Mouse (Mus musculus) left cerebral cortex, adult 2 months (tissue): ENCODE measurements around the gene Slco1a6. TPM values are rescaled to one million over a fixed set of nuclear protein-coding genes. Genes with fewer than 3 reads are reported as not detected.
"Not testable (repeated sequence)": the region's sequence is repeated elsewhere in the genome, so short reads cannot be mapped to it uniquely, and the experiment has no call there.

Source experiments
- DNase-seq, 2 experiments: peaks; one replicate each; pipeline ENCODE4 v3.0.0; 2021 to 2022; ENCODE audit warnings: low spot score in 2 of 2, mixed read lengths in 1 of 2; ENCODE audit errors: extremely low spot score in 1 of 2
- H3K27ac ChIP-seq: fragments of 200-600 bp; 2 replicates; pipeline ENCODE4 v1.8.1; 2022
- H3K4me3 ChIP-seq: fragments of 200-600 bp; 2 replicates; pipeline ENCODE4 v1.8.1; 2022
- CTCF ChIP-seq: fragments of 200-600 bp; IDR thresholded peaks from 2 replicates; pipeline ENCODE4 v1.8.1; 2022; ENCODE audit warnings: antibody characterized with exemption, mild to moderate bottlenecking, moderate library complexity
- intact Hi-C: fragments of 180-260 bp; cut with DNase I; formaldehyde crosslinking; loops from one replicate; pipeline ENCODE4 v1.15.1; 2025
- long read RNA-seq, 2 experiments: library from polyadenylated mRNA; stranded (forward); transcript quantifications; one replicate each; pipeline ENCODE4 v2.0.0; 2021; ENCODE audit warnings: borderline mapping rate in 2 of 2
- total RNA-seq, 2 experiments: library from RNA; stranded (reverse); gene quantifications; 2 replicates each; pipeline ENCODE4 v1.2.3; 2021

The Slco1a6 gene
- under 1 TPM in 1 of 2 experiments, not detected in 1; 0.89 TPM for total RNA-seq
- long read RNA-seq, experiment 1: 0 reads
- long read RNA-seq, experiment 2: 0 reads

DNA sequence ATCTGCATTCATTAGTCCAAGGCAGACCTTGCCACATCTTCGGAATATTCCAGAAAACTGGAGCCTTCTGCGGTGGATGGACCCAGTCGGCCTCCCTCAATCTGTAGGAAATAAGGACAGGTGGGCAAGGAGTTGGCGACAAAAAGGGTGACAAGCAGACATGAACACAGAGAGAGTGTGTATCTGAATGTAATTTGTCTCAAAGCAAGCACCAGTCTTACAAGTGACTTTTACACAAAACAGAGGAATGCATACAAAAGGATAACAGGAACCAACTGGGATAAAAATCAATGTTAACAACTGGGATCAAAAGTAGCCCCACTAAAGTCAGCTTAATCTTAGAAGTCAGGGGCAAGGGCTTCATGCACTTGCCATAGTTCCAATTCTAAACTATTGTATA lies at the start of gene Slco1a6:
TSS of gene Slco1a6 (minus strand) at position 101 of the 400 bp plus-strand sequence.
- no peak for DNase-seq
- intact Hi-C loops: no loop called here
- Histone ChIP-seq H3K4me3 (no peak within 1 kb of the TSS), H3K27ac (no peak within 1 kb of the TSS)
- TF ChIP-seq CTCF: no peak

DNA sequence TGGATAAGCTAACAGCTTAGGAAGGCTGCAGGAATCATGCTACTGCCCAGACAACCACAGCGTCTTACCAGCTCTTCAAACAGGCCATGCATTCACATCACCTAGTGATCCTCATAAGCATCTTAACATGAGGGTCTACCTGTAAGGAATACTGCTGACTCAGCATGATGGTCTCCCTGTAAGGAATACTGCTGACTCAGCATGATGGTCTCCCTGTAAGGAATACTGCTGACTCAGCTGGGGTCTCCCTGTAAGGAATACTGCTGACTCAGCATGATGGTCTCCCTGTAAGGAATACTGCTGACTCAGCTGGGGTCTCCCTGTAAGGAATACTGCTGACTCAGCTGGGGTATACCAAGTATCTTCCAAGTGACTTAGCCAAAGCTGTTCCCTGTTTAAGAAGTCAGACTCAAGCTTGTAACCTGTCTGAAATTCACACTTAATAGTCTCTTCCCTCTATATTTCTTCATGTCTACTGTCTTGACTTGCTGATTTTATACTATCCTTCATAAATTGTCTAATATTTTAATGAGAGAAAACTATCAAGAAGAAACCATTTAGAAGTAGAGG lies 42.5 kb upstream of the Slco1a6 start:
- H3K4me3 ChIP-seq, H3K27ac ChIP-seq, intact Hi-C loops, DNase-seq: not testable (repeated sequence)

DNA sequence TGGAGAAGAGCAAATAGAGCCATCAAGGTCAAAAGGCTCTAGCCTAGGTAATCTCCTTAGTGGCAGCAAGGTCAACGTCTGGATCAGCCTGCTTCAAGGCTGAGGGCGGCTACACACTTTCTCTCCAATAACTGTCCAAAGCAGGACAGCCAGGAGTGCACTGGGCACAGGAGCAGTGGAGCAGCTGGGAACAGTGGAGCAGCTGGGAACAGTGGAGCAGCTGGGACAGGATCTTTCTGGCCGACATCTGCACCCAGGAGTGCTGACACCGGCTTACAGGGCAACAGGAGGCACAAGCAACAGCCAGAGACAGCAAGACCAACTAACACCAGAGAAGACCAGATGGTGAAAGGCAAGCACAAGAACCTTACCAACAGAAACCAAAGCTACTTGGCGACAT lies 36.7 kb upstream of the Slco1a6 start:
- no peak for TF ChIP-seq CTCF
- Histone ChIP-seq H3K4me3 (no peak overlapping the region), H3K27ac (no peak overlapping the region)
- intact Hi-C loops: no loop called here
- DNase-seq: no peak

DNA sequence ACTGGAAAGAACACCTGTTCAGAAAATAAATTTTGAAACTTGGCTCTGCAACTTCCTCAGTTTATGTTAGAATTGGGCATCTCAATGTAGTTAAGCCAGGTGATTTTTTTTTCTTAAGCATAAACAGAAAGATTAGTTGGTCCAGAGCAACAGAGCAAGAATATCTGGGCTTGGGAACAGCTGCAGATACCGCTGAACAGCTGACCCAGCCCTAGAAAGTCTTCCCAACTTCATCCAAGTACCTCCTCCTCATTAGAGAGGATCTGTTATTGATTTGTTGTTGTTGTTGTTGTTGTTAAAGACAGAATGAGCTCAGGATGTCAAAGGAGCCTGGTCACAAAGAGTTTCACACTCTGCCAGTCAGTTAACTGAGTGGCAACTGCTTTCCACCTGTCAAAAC lies 31.1 kb upstream of the Slco1a6 start:
- intact Hi-C loops: no loop called here
- no peak for TF ChIP-seq CTCF
- Histone ChIP-seq H3K4me3 (no peak overlapping the region), H3K27ac (no peak overlapping the region)
- DNase-seq: no peak

DNA sequence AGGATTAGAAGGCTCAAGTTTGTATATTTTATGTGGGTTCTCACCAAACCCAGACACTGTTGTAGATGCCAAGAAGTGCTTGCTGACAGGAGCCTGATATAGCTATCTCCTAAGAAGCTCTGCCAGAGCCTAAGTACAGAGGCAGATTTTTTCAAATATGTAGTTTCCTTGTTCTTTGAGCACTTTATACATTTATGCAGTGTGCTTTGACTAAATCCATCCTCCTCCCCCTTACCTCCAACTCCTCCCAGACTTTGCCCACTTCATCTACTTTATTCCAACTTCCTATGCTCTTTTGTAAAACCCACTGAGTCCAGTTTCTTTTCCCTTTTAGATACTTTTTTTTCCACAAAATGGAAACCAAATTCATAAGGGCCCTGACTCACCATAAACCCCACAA lies 11.8 kb upstream of the Slco1a6 start:
- no peak for TF ChIP-seq CTCF
- DNase-seq: no peak
- intact Hi-C loops: no loop called here
- H3K4me3 ChIP-seq: no peak overlapping the region
- no peak overlapping the region for H3K27ac ChIP-seq

DNA sequence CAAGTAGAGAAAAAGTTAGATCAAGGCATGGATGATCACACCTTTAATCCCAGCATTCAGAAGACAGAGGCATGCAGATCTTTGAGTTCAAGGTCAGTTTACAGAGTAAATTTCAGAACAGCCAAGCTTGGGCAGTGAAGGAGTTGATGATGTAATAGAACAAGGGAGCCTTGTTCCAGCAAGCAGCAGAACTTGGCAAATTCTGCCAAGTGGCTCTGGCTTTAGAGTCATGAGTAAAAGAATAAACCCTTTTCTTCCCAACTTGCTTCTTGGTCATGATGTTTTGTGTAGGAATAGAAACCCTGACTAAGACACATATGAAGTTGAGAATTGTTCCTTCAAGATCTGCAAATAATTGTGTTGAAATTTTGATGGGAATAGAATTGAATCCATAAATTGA lies 3.5 kb upstream of the Slco1a6 start:
- no peak overlapping the region for H3K4me3 ChIP-seq
- intact Hi-C loops: no loop called here
- no peak for TF ChIP-seq CTCF
- DNase-seq: no peak
- H3K27ac ChIP-seq: no peak overlapping the region

DNA sequence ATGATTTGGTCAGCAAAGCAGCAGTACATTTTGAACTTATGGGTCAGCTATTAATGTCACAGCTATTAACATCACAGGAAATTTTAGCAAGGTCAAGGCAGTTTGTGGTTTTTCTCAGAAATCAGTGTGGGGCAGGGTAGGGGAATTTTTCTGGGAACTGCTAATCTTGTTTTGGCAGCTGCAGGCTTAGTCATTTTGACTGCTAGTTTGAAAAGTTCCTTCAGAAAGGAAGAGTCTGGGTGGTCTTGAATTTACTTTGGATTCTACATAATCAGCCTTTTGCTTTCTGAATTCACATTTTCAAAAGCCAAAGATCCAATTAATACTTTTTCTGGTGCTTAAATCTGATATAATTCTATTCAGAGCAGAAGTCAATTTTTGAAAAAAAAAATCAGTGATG lies 1.4 kb upstream of the Slco1a6 start:
- intact Hi-C loops: no loop called here
- DNase-seq: no peak
- no peak overlapping the region for H3K27ac ChIP-seq
- no peak overlapping the region for H3K4me3 ChIP-seq
- no peak for TF ChIP-seq CTCF

DNA sequence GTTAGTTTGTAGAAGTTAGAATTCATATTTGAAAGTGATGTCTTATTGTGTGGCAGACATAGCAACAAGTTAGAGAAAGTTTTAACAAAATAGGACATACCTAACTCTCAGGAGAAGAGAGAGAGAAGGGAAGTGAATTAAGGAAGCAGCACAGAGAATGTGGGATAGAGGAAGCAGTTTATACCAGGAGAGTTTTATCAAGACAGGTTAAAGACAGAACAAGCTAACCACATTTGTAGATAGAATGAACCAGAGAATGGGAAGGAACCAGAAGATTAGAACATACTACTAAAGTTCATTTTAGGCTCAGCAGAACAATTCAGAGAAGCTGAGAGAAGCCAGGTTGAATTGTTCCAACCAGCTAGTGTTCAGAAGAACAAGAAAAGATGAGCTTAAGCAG lies 7.8 kb downstream of the Slco1a6 start:
- intact Hi-C loops: no loop called here
- DNase-seq: no peak
- TF ChIP-seq CTCF: no peak
- no peak overlapping the region for H3K4me3 ChIP-seq
- H3K27ac ChIP-seq: no peak overlapping the region

DNA sequence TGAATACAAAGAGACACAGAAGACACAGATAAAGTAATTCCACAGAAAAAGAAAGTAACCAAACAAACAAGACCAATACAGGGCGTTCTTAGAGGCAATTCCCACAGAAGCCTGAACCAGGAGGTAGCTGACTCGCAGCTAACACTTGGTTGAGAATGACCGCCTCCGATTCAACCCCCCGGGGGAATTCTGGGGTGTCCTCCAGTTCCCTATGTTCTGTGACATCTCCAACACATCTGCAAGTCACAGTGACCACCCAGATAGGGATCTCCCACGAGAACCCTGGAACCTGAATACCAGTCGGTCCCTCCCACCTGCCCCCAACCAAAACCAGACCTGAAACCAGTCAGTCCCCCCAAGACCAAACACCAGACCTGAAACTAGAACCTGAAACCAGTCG lies 14.1 kb downstream of the Slco1a6 start:
- intact Hi-C loops: no loop called here
- no peak for TF ChIP-seq CTCF

DNA sequence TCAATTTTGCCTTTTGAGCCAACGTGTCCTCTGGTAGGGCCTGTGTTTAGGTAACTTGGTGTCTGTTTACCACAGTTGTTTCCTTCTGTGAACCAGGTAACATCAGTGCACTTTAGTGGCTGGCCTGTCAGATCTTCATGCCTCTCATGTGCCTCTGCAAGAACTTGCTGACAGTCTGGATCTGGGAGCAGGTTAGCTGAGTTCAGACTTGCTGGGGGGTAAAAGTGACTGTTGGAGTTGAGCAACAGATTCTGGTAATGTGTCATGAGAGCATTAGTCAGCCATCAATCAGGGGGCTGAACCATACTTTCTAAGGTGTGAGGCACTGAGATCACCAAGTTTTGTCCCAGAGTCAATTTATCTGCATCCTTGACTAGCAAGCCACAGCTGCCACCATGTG lies 16.4 kb downstream of the Slco1a6 start:
- intact Hi-C loops: no loop called here
- Histone ChIP-seq H3K4me3 (no peak overlapping the region), H3K27ac (no peak overlapping the region)
- no peak for DNase-seq
- no peak for TF ChIP-seq CTCF

More for the DNA sequence above, 14.1 kb downstream of the Slco1a6 start:
- no peak for DNase-seq
- Histone ChIP-seq H3K27ac (no peak overlapping the region), H3K4me3 (no peak overlapping the region)

DNA sequence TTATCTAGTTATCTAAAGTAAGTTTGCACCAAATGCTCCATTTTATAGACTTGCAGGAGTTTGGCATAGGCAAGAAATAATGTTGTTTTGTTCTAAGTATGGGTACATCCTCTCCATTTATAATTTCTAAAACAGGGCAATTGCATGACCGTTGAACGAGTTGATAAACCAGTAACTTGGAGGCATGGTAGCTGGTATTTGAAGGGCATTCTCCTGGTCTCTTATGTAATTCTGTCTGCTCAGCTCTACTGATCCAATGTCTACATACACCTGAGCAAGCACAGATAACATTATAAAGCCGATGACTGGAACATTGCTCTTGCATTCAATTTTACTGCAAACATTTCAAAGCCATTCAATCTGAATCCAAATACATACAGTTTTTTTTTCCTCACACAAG lies 20.9 kb downstream of the Slco1a6 start:
- intact Hi-C loops: loop anchor here (10.0 kb wide), 1 partner anchor 137 kb away; the partner anchor contains the start of gene Slco1a5
- no peak for TF ChIP-seq CTCF
- DNase-seq: no peak
- no peak overlapping the region for H3K27ac ChIP-seq
- no peak overlapping the region for H3K4me3 ChIP-seq

DNA sequence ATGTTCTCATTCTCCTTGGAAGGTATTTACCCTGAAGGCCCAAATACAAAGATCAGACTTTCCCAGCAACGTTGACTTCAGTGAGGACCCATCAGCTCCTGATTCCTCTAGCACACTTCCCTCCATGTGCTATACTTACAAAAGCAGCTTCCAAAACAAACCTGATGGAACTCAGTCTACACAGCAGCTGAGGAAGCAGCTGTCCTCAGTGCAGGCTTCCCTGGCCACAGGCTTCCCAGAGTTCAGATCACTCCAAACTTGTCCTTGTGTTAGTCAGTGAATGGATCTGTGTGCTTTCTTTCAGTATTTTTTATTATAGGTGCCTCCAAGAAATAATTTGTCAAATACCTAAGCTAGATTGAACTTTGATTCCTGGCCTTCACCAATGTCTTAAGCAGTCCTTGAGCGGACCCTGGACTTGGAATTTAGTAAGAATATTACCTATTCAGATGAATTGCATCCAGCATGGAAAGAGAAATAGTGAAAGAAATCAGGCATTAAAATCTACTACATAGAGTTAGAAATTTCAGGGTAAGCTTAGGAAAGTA lies 22.4 kb downstream of the Slco1a6 start:
- no peak for TF ChIP-seq CTCF
- intact Hi-C loops: loop anchor here (10.0 kb wide), 1 partner anchor 139 kb away; the partner anchor contains the start of gene Slco1a5
- no peak for DNase-seq

DNA sequence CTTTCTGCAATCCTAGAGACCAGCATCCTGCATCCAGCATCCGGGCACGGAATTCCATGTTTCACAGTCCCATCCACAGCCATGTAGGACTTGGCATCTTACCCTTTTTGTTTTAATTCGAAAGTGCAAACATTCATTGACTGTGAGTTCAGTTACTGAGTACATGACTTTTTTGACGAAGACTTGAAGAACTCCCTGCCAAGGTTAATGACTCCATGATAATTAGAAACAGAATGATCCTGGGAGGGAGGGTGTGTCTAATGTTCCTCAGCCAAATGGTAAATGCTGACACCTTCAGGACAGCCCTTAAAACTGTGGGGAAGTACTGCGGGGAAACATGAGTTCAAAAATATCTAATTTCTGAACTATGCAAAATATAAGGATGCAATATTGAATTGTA lies 44.9 kb downstream of the Slco1a6 start:
- TF ChIP-seq CTCF: no peak
- no peak overlapping the region for H3K27ac ChIP-seq
- no peak for DNase-seq
- no peak overlapping the region for H3K4me3 ChIP-seq
- intact Hi-C loops: no loop called here

More for the DNA sequence above, 22.4 kb downstream of the Slco1a6 start:
- no peak overlapping the region for H3K4me3 ChIP-seq
- no peak overlapping the region for H3K27ac ChIP-seq
